ENCODE assay signal across 25 mouse cellular contexts in the genomic region with DNA sequence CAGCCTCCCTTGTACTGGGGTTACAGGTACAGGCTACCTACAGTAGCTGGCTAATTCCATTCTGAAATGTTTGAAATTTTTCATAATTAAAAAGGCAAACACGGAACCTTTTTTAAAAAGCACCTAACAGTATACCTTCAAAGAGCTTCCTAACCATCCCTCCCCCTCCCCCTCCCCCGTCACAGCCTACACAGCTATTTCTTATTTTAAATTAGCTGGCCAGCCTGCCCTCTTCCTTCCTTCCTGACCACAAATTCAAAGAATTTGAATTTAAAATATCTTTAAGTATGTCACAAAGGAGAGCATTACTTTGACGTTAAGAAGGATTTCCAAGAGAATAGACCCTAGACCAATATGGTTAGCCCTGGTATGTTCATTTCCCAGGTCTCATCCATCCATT.
"Had no signal": no experiment of that assay in that cellular context is flagged by ENCODE, and none has a peak within 500 bp of the region (broad histone marks: within the 10 kb centered on the region; RNA-seq: fewer than 3 reads in every experiment).

No protein-coding gene starts in this region.

- ATAC-seq: hindbrain, embryonic 16.5 days; inflammation-experienced regulatory T-cells, adult 6 months; intestine, embryonic 15.5 days; intestine, postnatal 0 days; liver, embryonic 12.5 days had no signal

- H3K4me3 ChIP-seq: gastrocnemius, adult 2 months; heart, embryonic 10.5 days; heart, embryonic 12.5 days; hindbrain, embryonic 10.5 days; hindbrain, embryonic 12.5 days; intestine, embryonic 15.5 days; layer of hippocampus, adult 2 months; limb, embryonic 13.5 days; limb, embryonic 15.5 days; liver, embryonic 12.5 days had no signal

- H3K27me3 ChIP-seq: heart, embryonic 12.5 days; hindbrain, embryonic 12.5 days; intestine, embryonic 15.5 days; limb, embryonic 13.5 days; limb, embryonic 15.5 days; liver, embryonic 12.5 days had no signal

- H3K9ac ChIP-seq: heart, embryonic 12.5 days; hindbrain, embryonic 12.5 days; hindbrain, embryonic 14.5 days; intestine, embryonic 15.5 days; limb, embryonic 13.5 days; limb, embryonic 15.5 days; liver, embryonic 12.5 days had no signal

- H3K27ac ChIP-seq: gastrocnemius, adult 2 months; heart, embryonic 10.5 days; hindbrain, embryonic 10.5 days; hindbrain, embryonic 12.5 days; hindbrain, embryonic 14.5 days; intestine, embryonic 15.5 days; layer of hippocampus, adult 2 months; limb, embryonic 13.5 days; limb, embryonic 15.5 days; liver, embryonic 12.5 days had no signal

- H3K9me3 ChIP-seq: heart, embryonic 10.5 days; heart, embryonic 12.5 days; hindbrain, embryonic 10.5 days; hindbrain, embryonic 12.5 days; intestine, embryonic 15.5 days; limb, embryonic 13.5 days; limb, embryonic 15.5 days; liver, embryonic 12.5 days had no signal

- DNase-seq: gastrocnemius, adult 2 months; gastrocnemius, postnatal 10 days; gastrocnemius, postnatal 25 days; heart, adult 18-20 months; heart, postnatal 10 days; heart, postnatal 4 days; kidney, adult 18-20 months; kidney, adult 8-10 months; kidney, postnatal 10 days; kidney, postnatal 25 days; kidney, postnatal 4 days; left cerebral cortex, postnatal 4 days had no signal

- H3K4me2 ChIP-seq: heart, embryonic 12.5 days; hindbrain, embryonic 12.5 days; hindbrain, embryonic 14.5 days; intestine, embryonic 15.5 days; limb, embryonic 13.5 days; limb, embryonic 15.5 days; liver, embryonic 12.5 days had no signal

- H3K4me1 ChIP-seq: hindbrain, embryonic 10.5 days; limb, embryonic 15.5 days had no signal
